Mouse (Mus musculus): Measurements from ENCODE around the gene Gtpbp8. TPM values are rescaled to one million over a fixed set of nuclear protein-coding genes. Genes with fewer than 3 reads are reported as not detected.

Gene Gtpbp8
- polyA plus RNA-seq (2016; fragmentation: Nextera tagmentation; extraction: Ambion mirVana): 23.3 and 23.8 TPM in 2 replicates

GRCm38 (mm10) chr16:44745866-44746562, at the start of gene Gtpbp8:
Gtpbp8 (minus strand) TSS chr16:44746363.
- Histone ChIP-seq H3K27me3 (replicated peaks) (no peaks in the 10 kb centered on the region), H3K4me1 (peaks cover 33% of the 10 kb centered on the region), H3K4me2 (peak within 1 kb of the TSS; percentile 86), H3K36me3 (peaks cover 14% of the 10 kb centered on the region), H3K4me3 (peak within 1 kb of the TSS; percentile 77), H3K9me3 (replicated peaks) (no peaks in the 10 kb centered on the region), H3K27ac (peak within 1 kb of the TSS; percentile 92), H3K9ac (peak within 1 kb of the TSS; percentile 81)
- ATAC-seq: peak; percentile 95
- 1% methylated on average over 47 of the region's 47 CpGs for WGBS (ENCODE audit: insufficient replicate concordance)

GRCm38 (mm10) chr16:44794416-44794815, 48.3 kb upstream of the Gtpbp8 start:
- no peak for ATAC-seq
- Histone ChIP-seq H3K4me1 (no peaks in the 10 kb centered on the region), H3K27ac (no peak overlapping the region), H3K27me3 (replicated peaks) (no peaks in the 10 kb centered on the region), H3K4me2 (no peak overlapping the region), H3K9me3 (replicated peaks) (no peaks in the 10 kb centered on the region), H3K4me3 (no peak overlapping the region), H3K36me3 (no peaks in the 10 kb centered on the region), H3K9ac (no peak overlapping the region)

- Histone ChIP-seq H3K9ac (no peak overlapping the region), H3K4me1 (no peaks in the 10 kb centered on the region)
- ATAC-seq: no peak
These were observed 40.8 kb upstream of the Gtpbp8 start for GRCm38 (mm10) chr16:44786934-44787333.

GRCm38 (mm10) chr16:44780751-44781150, 34.6 kb upstream of the Gtpbp8 start:
- Histone ChIP-seq H3K4me1 (peaks cover 21% of the 10 kb centered on the region), H3K4me3 (no peak overlapping the region), H3K4me2 (no peak overlapping the region), H3K27ac (no peak overlapping the region), H3K9ac (no peak overlapping the region), H3K27me3 (replicated peaks) (no peaks in the 10 kb centered on the region), H3K36me3 (no peaks in the 10 kb centered on the region), H3K9me3 (replicated peaks) (no peaks in the 10 kb centered on the region)
- ATAC-seq: no peak
- 61% methylated on average over 4 of the region's 4 CpGs for WGBS (ENCODE audit: insufficient replicate concordance)

More at GRCm38 (mm10) chr16:44786934-44787333, 40.8 kb upstream of the Gtpbp8 start:
- Histone ChIP-seq H3K9me3 (replicated peaks) (no peaks in the 10 kb centered on the region), H3K36me3 (no peaks in the 10 kb centered on the region), H3K4me3 (no peak overlapping the region), H3K27me3 (replicated peaks) (no peaks in the 10 kb centered on the region), H3K27ac (no peak overlapping the region), H3K4me2 (no peak overlapping the region)
- 74% methylated on average over 1 of the region's 1 CpGs for WGBS (ENCODE audit: insufficient replicate concordance)

- Histone ChIP-seq H3K27ac (no peak overlapping the region; the same call in 1 of the 2 replicates), H3K4me3 (no peak overlapping the region), H3K27me3 (replicated peaks) (no peaks in the 10 kb centered on the region), H3K4me2 (peak overlapping the region; percentile 58), H3K9me3 (replicated peaks) (no peaks in the 10 kb centered on the region), H3K4me1 (peaks cover 21% of the 10 kb centered on the region), H3K36me3 (no peaks in the 10 kb centered on the region), H3K9ac (no peak overlapping the region)
- peak; percentile 74 for ATAC-seq
- WGBS (ENCODE audit: insufficient replicate concordance): 43% methylated on average over 5 of the region's 5 CpGs
These were observed 33.3 kb upstream of the Gtpbp8 start for GRCm38 (mm10) chr16:44779494-44779893.

- Histone ChIP-seq H3K27me3 (replicated peaks) (no peaks in the 10 kb centered on the region), H3K27ac (peak overlapping the region; percentile 54), H3K9ac (0 out of 2 replicates have a peak overlapping the region, but pooled peaks have one; percentile 17), H3K4me1 (peaks cover 21% of the 10 kb centered on the region), H3K4me3 (peak overlapping the region; percentile 32), H3K4me2 (peak overlapping the region; percentile 58), H3K9me3 (replicated peaks) (no peaks in the 10 kb centered on the region), H3K36me3 (no peaks in the 10 kb centered on the region)
- peak; percentile 85 for ATAC-seq
- WGBS (ENCODE audit: insufficient replicate concordance): 18% methylated on average over 17 of the region's 17 CpGs
These were observed 32.5 kb upstream of the Gtpbp8 start for GRCm38 (mm10) chr16:44778538-44779147.

GRCm38 (mm10) chr16:44774201-44774600, 28.0 kb upstream of the Gtpbp8 start:
- Histone ChIP-seq H3K9ac (no peak overlapping the region), H3K9me3 (replicated peaks) (no peaks in the 10 kb centered on the region), H3K4me3 (no peak overlapping the region), H3K27ac (no peak overlapping the region), H3K4me1 (peaks cover 15% of the 10 kb centered on the region), H3K36me3 (no peaks in the 10 kb centered on the region), H3K4me2 (no peak overlapping the region), H3K27me3 (replicated peaks) (no peaks in the 10 kb centered on the region)
- ATAC-seq: no peak
- WGBS (ENCODE audit: insufficient replicate concordance): 79% methylated on average over 6 of the region's 6 CpGs

GRCm38 (mm10) chr16:44773673-44774072, 27.5 kb upstream of the Gtpbp8 start:
- 27% methylated on average over 3 of the region's 3 CpGs for WGBS (ENCODE audit: insufficient replicate concordance)
- H3K27ac ChIP-seq: no peak overlapping the region
- no peaks in the 10 kb centered on the region for H3K9me3 ChIP-seq (replicated peaks)
- H3K4me3 ChIP-seq: no peak overlapping the region
- H3K4me2 ChIP-seq: no peak overlapping the region
- H3K9ac ChIP-seq: no peak overlapping the region
- no peak for ATAC-seq
- H3K27me3 ChIP-seq (replicated peaks): no peaks in the 10 kb centered on the region
- H3K36me3 ChIP-seq: no peaks in the 10 kb centered on the region
- peaks cover 13% of the 10 kb centered on the region; the same call in 1 of the 2 replicates for H3K4me1 ChIP-seq

GRCm38 (mm10) chr16:44772577-44772976, 26.4 kb upstream of the Gtpbp8 start:
- Histone ChIP-seq H3K27ac (no peak overlapping the region), H3K4me1 (peaks cover 6% of the 10 kb centered on the region; the same call in 1 of the 2 replicates), H3K4me3 (no peak overlapping the region), H3K9ac (no peak overlapping the region), H3K36me3 (no peaks in the 10 kb centered on the region), H3K9me3 (replicated peaks) (no peaks in the 10 kb centered on the region), H3K4me2 (no peak overlapping the region), H3K27me3 (replicated peaks) (no peaks in the 10 kb centered on the region)
- no peak for ATAC-seq
- 43% methylated on average over 6 of the region's 6 CpGs for WGBS (ENCODE audit: insufficient replicate concordance)

GRCm38 (mm10) chr16:44767967-44768366, 21.8 kb upstream of the Gtpbp8 start:
- Histone ChIP-seq H3K27me3 (replicated peaks) (no peaks in the 10 kb centered on the region), H3K4me1 (peaks cover 33% of the 10 kb centered on the region; the same call in 1 of the 2 replicates), H3K27ac (no peak overlapping the region), H3K4me3 (no peak overlapping the region), H3K9me3 (replicated peaks) (no peaks in the 10 kb centered on the region), H3K4me2 (no peak overlapping the region), H3K36me3 (no peaks in the 10 kb centered on the region), H3K9ac (no peak overlapping the region)
- 35% methylated on average over 2 of the region's 2 CpGs for WGBS (ENCODE audit: insufficient replicate concordance)
- no peak for ATAC-seq

GRCm38 (mm10) chr16:44767506-44767905, 21.3 kb upstream of the Gtpbp8 start:
- Histone ChIP-seq H3K36me3 (no peaks in the 10 kb centered on the region), H3K4me1 (peaks cover 32% of the 10 kb centered on the region; the same call in 1 of the 2 replicates), H3K27ac (no peak overlapping the region), H3K4me2 (no peak overlapping the region), H3K27me3 (replicated peaks) (no peaks in the 10 kb centered on the region), H3K9ac (no peak overlapping the region), H3K4me3 (no peak overlapping the region), H3K9me3 (replicated peaks) (no peaks in the 10 kb centered on the region)
- no peak for ATAC-seq
- 66% methylated on average over 7 of the region's 7 CpGs for WGBS (ENCODE audit: insufficient replicate concordance)

- Histone ChIP-seq H3K36me3 (no peaks in the 10 kb centered on the region), H3K4me3 (peak overlapping the region; percentile 58), H3K4me1 (peaks cover 30% of the 10 kb centered on the region; the same call in 1 of the 2 replicates), H3K9me3 (replicated peaks) (no peaks in the 10 kb centered on the region), H3K27ac (no peak overlapping the region), H3K27me3 (replicated peaks) (no peaks in the 10 kb centered on the region), H3K9ac (peak overlapping the region; percentile 58; the same call in 1 of the 2 replicates), H3K4me2 (peak overlapping the region; percentile 71)
- 32% methylated on average over 9 of the region's 9 CpGs for WGBS (ENCODE audit: insufficient replicate concordance)
- no peak for ATAC-seq
These were observed 20.2 kb upstream of the Gtpbp8 start for GRCm38 (mm10) chr16:44766320-44766892.

Data from liver, embryonic 12.5 days (tissue).